Mouse (Mus musculus) forebrain, embryonic 13.5 days (tissue): ENCODE data around the gene Isg20l2. TPM values are rescaled to one million over a fixed set of nuclear protein-coding genes. Genes with fewer than 3 reads are reported as not detected.
A peak's percentile ranks its signal among the peaks of the same experiment; 100 is the strongest.

Experiments used
- ATAC-seq: fragments of 200-750 bp; cut with Nextera tagmentation; 2 replicates; pipeline ENCODE4 v1.8.0; 2017
- H3K27ac ChIP-seq: fragments of 300-500 bp; sonication (generic); 2 replicates; pipeline ENCODE4 v1.5.1; 2015; ENCODE audit warnings: inconsistent platforms, mild to moderate bottlenecking, moderate library complexity
- H3K27me3 ChIP-seq: fragments of 300-500 bp; sonication (generic); 2 replicates; pipeline ENCODE4 v1.6.1; 2015; ENCODE audit warnings: mild to moderate bottlenecking, inconsistent platforms
- H3K36me3 ChIP-seq: fragments of 300-500 bp; sonication (generic); 2 replicates; pipeline ENCODE4 v1.6.1; 2015; ENCODE audit warnings: mild to moderate bottlenecking, inconsistent platforms; ENCODE audit not compliant: poor library complexity, severe bottlenecking
- H3K4me1 ChIP-seq: fragments of 300-500 bp; sonication (generic); 2 replicates; pipeline ENCODE4 v1.6.1; 2015; ENCODE audit warnings: inconsistent platforms
- H3K4me2 ChIP-seq: fragments of 300-500 bp; sonication (generic); 2 replicates; pipeline ENCODE4 v1.6.1; 2015; ENCODE audit warnings: inconsistent platforms, mild to moderate bottlenecking, moderate library complexity
- H3K4me3 ChIP-seq: fragments of 300-500 bp; sonication (generic); 2 replicates; pipeline ENCODE4 v1.5.1; 2015; ENCODE audit warnings: mild to moderate bottlenecking, inconsistent platforms
- H3K9ac ChIP-seq: fragments of 300-500 bp; sonication (generic); 2 replicates; pipeline ENCODE4 v1.6.1; 2015; ENCODE audit warnings: mild to moderate bottlenecking, inconsistent platforms
- H3K9me3 ChIP-seq: fragments of 300-500 bp; sonication (generic); replicated peaks from 2 replicates; pipeline ENCODE4 v1.6.1; 2016; ENCODE audit warnings: inconsistent platforms
- WGBS: fragments of 180-500 bp; shearing (Covaris S2); methylation state at CpG from one replicate; pipeline ENCODE4 v1.1.7; 2015; 5-methylcytosine and 5-hydroxymethylcytosine counted together
- polyA plus RNA-seq: library from polyadenylated mRNA; unstranded; fragments of >200 nt; fragmentation: Nextera tagmentation; extraction: Ambion mirVana; gene quantifications from 2 replicates; pipeline ENCODE4 v1.2.1, GENCODE M21; 2015

The Isg20l2 gene
- polyA plus RNA-seq, 1 experiment from 2014 or later: 61.8 TPM

GRCm38 (mm10) chr3:87949955-87950515 is 19.9 kb downstream of the Isg20l2 start:
- Histone ChIP-seq H3K9me3 (no peaks in the 10 kb centered on the region), H3K27ac (peak overlapping the region; percentile 51; the same call in 1 of the 2 replicates)
- WGBS: 5% methylated on average over 13 of the region's 13 CpGs

DNA sequence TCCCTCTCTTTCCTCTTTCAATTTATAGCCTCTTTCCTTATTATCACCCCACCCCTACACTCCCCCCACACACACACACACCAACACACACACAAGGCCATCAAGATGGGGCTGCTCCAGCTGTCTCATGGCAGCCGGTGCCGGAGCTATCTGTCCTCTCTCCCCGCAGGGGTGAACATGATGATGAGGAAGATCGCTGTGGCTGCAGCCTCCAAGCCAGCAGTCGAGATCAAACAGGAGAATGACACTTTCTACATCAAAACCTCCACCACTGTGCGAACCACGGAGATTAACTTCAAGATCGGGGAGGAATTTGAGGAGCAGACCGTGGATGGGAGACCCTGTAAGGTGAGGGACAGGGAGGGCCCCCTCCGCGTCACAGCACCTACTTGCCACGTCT is 21.8 kb downstream of the Isg20l2 start:
- H3K4me3 ChIP-seq: no peak overlapping the region
- H3K27ac ChIP-seq: no peak overlapping the region
- 0 out of 2 replicates have a peak overlapping the region, but pooled peaks have one; percentile 46 for H3K9ac ChIP-seq
- peak overlapping the region; percentile 31 for H3K4me2 ChIP-seq
- no peak for ATAC-seq
- no peaks in the 10 kb centered on the region for H3K36me3 ChIP-seq
- H3K9me3 ChIP-seq: no peaks in the 10 kb centered on the region
- WGBS: 21% methylated on average over 12 of the region's 12 CpGs
- peaks cover 51% of the 10 kb centered on the region for H3K4me1 ChIP-seq
- H3K27me3 ChIP-seq: 0 out of 2 replicates have a peak, but pooled peaks cover 4% of the 10 kb centered on the region

More at GRCm38 (mm10) chr3:87949955-87950515, 19.9 kb downstream of the Isg20l2 start:
- H3K27me3 ChIP-seq: 0 out of 2 replicates have a peak, but pooled peaks cover 4% of the 10 kb centered on the region
- H3K36me3 ChIP-seq: no peaks in the 10 kb centered on the region
- peak overlapping the region; percentile 51 for H3K9ac ChIP-seq
- no peak for ATAC-seq
- H3K4me3 ChIP-seq: peak overlapping the region; percentile 36; the same call in 1 of the 2 replicates
- H3K4me2 ChIP-seq: peak overlapping the region; percentile 69
- H3K4me1 ChIP-seq: peaks cover 71% of the 10 kb centered on the region

- 7% methylated on average over 3 of the region's 5 CpGs for WGBS
- H3K4me1 ChIP-seq: peaks cover 46% of the 10 kb centered on the region
- 0 out of 2 replicates have a peak, but pooled peaks cover 4% of the 10 kb centered on the region for H3K27me3 ChIP-seq
- ATAC-seq: peak; percentile 43; the same call in 1 of the 2 replicates
- no peaks in the 10 kb centered on the region for H3K36me3 ChIP-seq
- no peak overlapping the region for H3K4me3 ChIP-seq
- peak overlapping the region; percentile 31 for H3K4me2 ChIP-seq
- H3K9me3 ChIP-seq: no peaks in the 10 kb centered on the region
- H3K9ac ChIP-seq: 0 out of 2 replicates have a peak overlapping the region, but pooled peaks have one; percentile 46
- no peak overlapping the region; the same call in none of the 2 replicates for H3K27ac ChIP-seq
Measured at GRCm38 (mm10) chr3:87952440-87952839, 22.3 kb downstream of the Isg20l2 start.

DNA sequence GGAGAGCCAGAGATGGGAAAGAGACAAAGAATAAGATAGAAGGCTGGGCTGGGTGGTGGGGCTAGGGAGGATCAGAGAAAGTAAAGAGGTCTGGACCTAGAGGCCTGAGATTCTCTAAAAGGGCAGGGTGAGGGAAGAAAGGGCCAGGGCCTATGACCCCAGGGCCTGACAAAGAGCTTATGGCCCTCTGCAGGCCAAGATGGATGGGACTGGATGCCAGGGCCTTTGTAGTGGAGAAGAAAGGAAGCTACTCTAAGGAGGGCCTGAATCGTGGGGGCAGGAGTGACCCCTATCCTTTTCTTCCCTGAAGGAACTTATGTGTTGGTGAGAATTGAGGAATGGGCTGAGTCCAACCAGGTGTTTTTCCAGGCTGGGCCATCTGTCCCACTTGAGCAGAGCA is 27.9 kb downstream of the Isg20l2 start:
- no peaks in the 10 kb centered on the region for H3K36me3 ChIP-seq
- peaks cover 28% of the 10 kb centered on the region for H3K4me1 ChIP-seq
- no peaks in the 10 kb centered on the region for H3K27me3 ChIP-seq
- no peak overlapping the region for H3K9ac ChIP-seq
- H3K4me3 ChIP-seq: no peak overlapping the region
- H3K27ac ChIP-seq: peak overlapping the region; percentile 31; the same call in 1 of the 2 replicates
- H3K4me2 ChIP-seq: no peak overlapping the region
- no peak for ATAC-seq
- 10% methylated on average over 1 of the region's 1 CpGs for WGBS
- H3K9me3 ChIP-seq: no peaks in the 10 kb centered on the region

GRCm38 (mm10) chr3:87958476-87958875 is 28.4 kb downstream of the Isg20l2 start:
- no peak overlapping the region for H3K4me2 ChIP-seq
- H3K9me3 ChIP-seq: no peaks in the 10 kb centered on the region
- no peak overlapping the region for H3K4me3 ChIP-seq
- no peak overlapping the region for H3K9ac ChIP-seq
- ATAC-seq: no peak
- peaks cover 28% of the 10 kb centered on the region for H3K4me1 ChIP-seq
- 31% methylated on average over 4 of the region's 4 CpGs for WGBS
- no peaks in the 10 kb centered on the region for H3K36me3 ChIP-seq
- no peak overlapping the region for H3K27ac ChIP-seq
- no peaks in the 10 kb centered on the region for H3K27me3 ChIP-seq

GRCm38 (mm10) chr3:87958967-87959366 is 28.9 kb downstream of the Isg20l2 start:
- H3K27me3 ChIP-seq: no peaks in the 10 kb centered on the region
- no peak overlapping the region; the same call in 1 of the 2 replicates for H3K27ac ChIP-seq
- H3K4me3 ChIP-seq: no peak overlapping the region
- 27% methylated on average over 1 of the region's 1 CpGs for WGBS
- H3K36me3 ChIP-seq: no peaks in the 10 kb centered on the region
- ATAC-seq: no peak
- H3K4me2 ChIP-seq: no peak overlapping the region
- H3K9me3 ChIP-seq: no peaks in the 10 kb centered on the region
- H3K4me1 ChIP-seq: peaks cover 28% of the 10 kb centered on the region
- H3K9ac ChIP-seq: no peak overlapping the region

GRCm38 (mm10) chr3:87959371-87959770 is 29.3 kb downstream of the Isg20l2 start:
- Histone ChIP-seq H3K36me3 (no peaks in the 10 kb centered on the region), H3K9ac (no peak overlapping the region), H3K27ac (no peak overlapping the region; the same call in 1 of the 2 replicates), H3K9me3 (no peaks in the 10 kb centered on the region), H3K27me3 (no peaks in the 10 kb centered on the region), H3K4me1 (peaks cover 28% of the 10 kb centered on the region), H3K4me2 (no peak overlapping the region), H3K4me3 (no peak overlapping the region)
- WGBS: 63% methylated on average over 7 of the region's 7 CpGs
- no peak for ATAC-seq

- H3K4me1 ChIP-seq: peaks cover 28% of the 10 kb centered on the region
- no peaks in the 10 kb centered on the region for H3K36me3 ChIP-seq
- peak overlapping the region; percentile 62 for H3K9ac ChIP-seq
- H3K4me2 ChIP-seq: peak overlapping the region; percentile 66
- H3K27ac ChIP-seq: peak overlapping the region; percentile 94
- peak overlapping the region; percentile 41 for H3K4me3 ChIP-seq
- no peaks in the 10 kb centered on the region for H3K9me3 ChIP-seq
- 0 out of 2 replicates have a peak, but pooled peaks have one; percentile 4 for ATAC-seq
- H3K27me3 ChIP-seq: no peaks in the 10 kb centered on the region
- WGBS: 3% methylated on average over 10 of the region's 10 CpGs
Measured at GRCm38 (mm10) chr3:87960191-87960585, 30.1 kb downstream of the Isg20l2 start.

DNA sequence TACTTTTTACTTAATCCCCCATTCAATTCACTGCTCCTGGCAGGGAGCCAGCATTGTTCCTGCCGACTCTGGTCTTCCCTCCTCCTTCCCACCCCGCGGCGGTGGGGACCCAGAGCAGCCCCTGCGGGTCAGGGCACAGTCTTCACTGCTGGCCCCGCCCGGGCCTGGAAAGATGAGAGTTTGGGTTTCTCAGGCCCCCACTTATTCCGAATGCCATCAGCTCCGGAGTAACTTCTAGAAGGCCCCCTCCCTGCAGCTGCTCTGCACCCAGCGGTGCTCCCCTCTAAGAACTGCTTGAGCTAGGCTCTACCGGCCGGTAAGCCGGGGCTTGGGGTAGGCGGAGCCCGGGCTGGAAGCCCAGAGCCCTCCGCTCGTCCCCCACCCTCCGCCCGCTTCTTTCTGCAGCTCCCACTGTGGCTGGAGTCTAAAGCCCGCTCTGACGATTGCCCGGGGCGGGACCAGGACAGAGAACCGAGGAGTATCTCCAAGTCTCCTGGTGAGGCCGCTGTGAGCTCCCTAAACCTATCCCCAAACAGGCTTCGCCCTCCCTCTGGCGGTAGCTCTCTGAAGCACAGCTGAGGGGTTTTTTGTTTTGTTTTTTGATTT is 30.6 kb downstream of the Isg20l2 start:
- H3K9ac ChIP-seq: peak overlapping the region; percentile 62
- no peaks in the 10 kb centered on the region for H3K9me3 ChIP-seq
- peak; percentile 99 for ATAC-seq
- H3K4me3 ChIP-seq: peak overlapping the region; percentile 41
- WGBS: 0% methylated on average over 27 of the region's 27 CpGs
- no peaks in the 10 kb centered on the region for H3K27me3 ChIP-seq
- H3K4me1 ChIP-seq: peaks cover 28% of the 10 kb centered on the region
- H3K36me3 ChIP-seq: no peaks in the 10 kb centered on the region
- peak overlapping the region; percentile 94 for H3K27ac ChIP-seq
- H3K4me2 ChIP-seq: peak overlapping the region; percentile 66

- peak; percentile 6; the same call in 1 of the 2 replicates for ATAC-seq
- Histone ChIP-seq H3K4me2 (peak overlapping the region; percentile 96), H3K36me3 (peaks cover 3% of the 10 kb centered on the region), H3K9me3 (no peaks in the 10 kb centered on the region), H3K4me1 (peaks cover 54% of the 10 kb centered on the region), H3K27me3 (no peaks in the 10 kb centered on the region), H3K27ac (peak overlapping the region; percentile 98), H3K4me3 (peak overlapping the region; percentile 82), H3K9ac (peak overlapping the region; percentile 94)
- 0% methylated on average over 21 of the region's 21 CpGs for WGBS
Measured at GRCm38 (mm10) chr3:87970184-87970938, 40.2 kb downstream of the Isg20l2 start.

GRCm38 (mm10) chr3:87970939-87971488 is 40.9 kb downstream of the Isg20l2 start, which contains the start of gene Nes:
Nes (plus strand) TSS chr3:87971078.
- peak; percentile 69 for ATAC-seq
- H3K9me3 ChIP-seq: no peaks in the 10 kb centered on the region
- under 1% methylated on average over 44 of the region's 44 CpGs for WGBS
- peaks cover 9% of the 10 kb centered on the region for H3K36me3 ChIP-seq
- peak within 1 kb of the TSS; percentile 98 for H3K27ac ChIP-seq
- H3K27me3 ChIP-seq: no peaks in the 10 kb centered on the region
- H3K4me3 ChIP-seq: peak within 1 kb of the TSS; percentile 82
- H3K9ac ChIP-seq: peak within 1 kb of the TSS; percentile 94
- H3K4me2 ChIP-seq: peak within 1 kb of the TSS; percentile 96
- H3K4me1 ChIP-seq: peaks cover 56% of the 10 kb centered on the region
